Mouse (Mus musculus): ENCODE measurements around the gene Rrp36.

Rrp36 gene

GRCm38 (mm10) chr17:46647279-46647678 is 26.9 kb downstream of the Rrp36 start:
- DNase-seq (ENCODE audit: extremely low read depth, low read depth), result no peak

- peak; percentile 75 for DNase-seq (ENCODE audit: extremely low read depth, low read depth)
Observed at GRCm38 (mm10) chr17:46646322-46646662, 27.9 kb downstream of the Rrp36 start.

- peak; percentile 95 for DNase-seq (ENCODE audit: extremely low read depth, low read depth)
Observed at GRCm38 (mm10) chr17:46645561-46646321, 28.4 kb downstream of the Rrp36 start, which contains the start of the genes Klc4 and Mrpl2. Gene Klc4, minus strand, starts transcription at chr17:46646022. Gene Mrpl2, plus strand, starts transcription at chr17:46646229.

- peak; percentile 13 for DNase-seq (ENCODE audit: extremely low read depth, low read depth)
Observed at GRCm38 (mm10) chr17:46644916-46645475, 29.2 kb downstream of the Rrp36 start.

- DNase-seq (ENCODE audit: extremely low read depth, low read depth), result no peak
Observed at GRCm38 (mm10) chr17:46644152-46644805, 29.9 kb downstream of the Rrp36 start.

- no peak for DNase-seq (ENCODE audit: extremely low read depth, low read depth)
Observed at GRCm38 (mm10) chr17:46642060-46642459, 32.1 kb downstream of the Rrp36 start.

- DNase-seq (ENCODE audit: extremely low read depth, low read depth), result no peak
Observed at GRCm38 (mm10) chr17:46639929-46640328, 34.2 kb downstream of the Rrp36 start.

- DNase-seq (ENCODE audit: extremely low read depth, low read depth), result peak; percentile 62
Observed at GRCm38 (mm10) chr17:46636831-46637523, 37.2 kb downstream of the Rrp36 start.

- no peak for DNase-seq (ENCODE audit: extremely low read depth, low read depth)
Observed at GRCm38 (mm10) chr17:46629685-46630441, 44.3 kb downstream of the Rrp36 start.

GRCm38 (mm10) chr17:46628791-46629684 is 45.1 kb downstream of the Rrp36 start, which contains the start of gene Ptk7:
Gene Ptk7, minus strand, starts transcription at chr17:46629504.
- DNase-seq (ENCODE audit: extremely low read depth, low read depth), result no peak

- no peak for DNase-seq (ENCODE audit: extremely low read depth, low read depth)
Observed at GRCm38 (mm10) chr17:46628471-46628790, 45.7 kb downstream of the Rrp36 start.

GRCm38 (mm10) chr17:46627409-46627808 is 46.7 kb downstream of the Rrp36 start:
- no peak for DNase-seq (ENCODE audit: extremely low read depth, low read depth)

- DNase-seq (ENCODE audit: extremely low read depth, low read depth), result no peak
Observed at GRCm38 (mm10) chr17:46624598-46624997, 49.6 kb downstream of the Rrp36 start.

- no peak for DNase-seq (ENCODE audit: extremely low read depth, low read depth)
Observed at GRCm38 (mm10) chr17:46623819-46624557, 50.2 kb downstream of the Rrp36 start.

GRCm38 (mm10) chr17:46622269-46622668 is 51.9 kb downstream of the Rrp36 start:
- DNase-seq (ENCODE audit: extremely low read depth, low read depth), result no peak

- peak; percentile 31 for DNase-seq (ENCODE audit: extremely low read depth, low read depth)
Observed at GRCm38 (mm10) chr17:46621324-46621723, 52.8 kb downstream of the Rrp36 start.

- no peak for DNase-seq (ENCODE audit: extremely low read depth, low read depth)
Observed at GRCm38 (mm10) chr17:46619683-46620357, 54.3 kb downstream of the Rrp36 start.

GRCm38 (mm10) chr17:46618769-46619682 is 55.1 kb downstream of the Rrp36 start:
- DNase-seq (ENCODE audit: extremely low read depth, low read depth), result no peak

All from MEL-GATA-1-ER (cell line).